ENCODE assay signal across 8 mouse cellular contexts in the genomic region with DNA sequence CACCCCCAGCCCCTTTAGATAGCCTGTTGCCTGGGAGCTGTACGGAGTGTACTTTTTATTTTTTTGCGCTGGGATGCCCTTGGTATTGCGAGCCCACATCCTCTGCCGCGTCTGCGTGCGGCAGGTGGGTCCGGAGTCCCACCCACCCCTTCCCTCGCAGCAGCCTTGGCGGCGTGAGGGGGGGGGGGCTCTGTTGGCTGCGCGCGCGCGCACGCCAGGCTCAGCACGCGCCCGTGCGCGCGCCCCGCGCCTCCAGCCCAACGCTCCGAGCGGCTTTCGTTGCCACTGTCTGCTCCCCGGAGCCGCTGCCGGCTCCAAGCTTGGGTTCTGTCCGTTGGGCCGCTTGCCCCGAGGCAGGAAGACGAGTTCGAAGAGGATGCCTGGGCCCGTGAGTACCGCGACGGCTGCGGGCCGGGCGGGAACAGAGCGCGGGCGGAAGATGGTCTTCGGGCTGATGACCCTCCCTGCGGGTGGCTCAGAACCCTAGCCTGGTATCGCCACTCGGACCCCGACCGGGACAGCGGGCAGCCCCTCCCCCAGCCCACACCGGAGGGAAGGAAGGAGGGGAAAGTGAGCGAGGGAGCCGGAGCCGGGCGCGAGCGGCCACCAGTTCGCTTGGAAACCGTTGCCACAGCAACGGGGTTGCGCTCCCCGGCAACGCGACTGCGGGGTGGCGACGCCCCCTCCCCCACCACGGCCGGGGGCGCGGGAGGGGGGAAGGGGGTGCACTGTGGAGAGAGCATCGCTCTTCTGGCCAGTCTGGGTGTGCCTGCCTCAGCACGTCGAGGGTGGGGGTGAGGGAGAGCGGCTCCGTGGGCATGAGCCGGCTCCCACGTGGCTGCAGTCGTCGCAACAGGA. TPM values are rescaled to one million over a fixed set of nuclear protein-coding genes. Genes with fewer than 3 reads are reported as not detected.
DNase-seq lines count a peak whose midpoint lies in the region; ATAC-seq and TF ChIP-seq lines count a peak whose summit lies in the region.

TSS of gene Prr7 (plus strand) at position 241 of the 858 bp plus-strand sequence.

- TF ChIP-seq EP300 in liver, postnatal 0 days (IDR thresholded peaks at IDR 0.05; ENCODE audit: low read depth): no peak

- H3K4me2 ChIP-seq in liver, postnatal 0 days (ENCODE audit: low read depth, low read length): peak within 1 kb of the TSS; percentile 84

- peak within 1 kb of the TSS; percentile 48 for H3K9ac ChIP-seq in liver, postnatal 0 days (replicated peaks)

- H3K27me3 ChIP-seq in liver, postnatal 0 days (ENCODE audit: insufficient read depth, low read length): peaks cover 27% of the 10 kb centered on the region

- no peaks in the 10 kb centered on the region for H3K9me3 ChIP-seq in liver, postnatal 0 days (ENCODE audit: low read length)

- DNase-seq in left cerebral cortex, adult 18-20 months (ENCODE audit: low spot score in 2 of 2): peak; percentile 62 to 77
- no peak for DNase-seq in left cerebral cortex, adult 11 months (ENCODE audit: low spot score)
- peak; percentile 67 for DNase-seq in cerebellum, adult 9-11 months
- peak; percentile 77 for DNase-seq in frontal cortex, postnatal 36 days (ENCODE audit: low spot score in 2 of 2)
- peak; percentile 68 to 78 for DNase-seq in kidney, postnatal 4 days
- peak; percentile 35 for DNase-seq in liver, postnatal 0 days
- peak; percentile 79 for DNase-seq in retina, embryonic 14.5 days (ENCODE audit: low spot score)
- no peak for DNase-seq in urinary bladder, postnatal 10 days (ENCODE audit: low spot score)

- peaks cover 18% of the 10 kb centered on the region for H3K4me1 ChIP-seq in liver, postnatal 0 days (ENCODE audit: insufficient read depth)

- H3K27ac ChIP-seq in liver, postnatal 0 days (ENCODE audit: low read depth): no peak within 1 kb of the TSS

- no peak for TF ChIP-seq CTCF in liver, postnatal 0 days (IDR thresholded peaks at IDR 0.05; ENCODE audit: low read depth)

- under 1% methylated on average over 76 of the region's 84 CpGs for WGBS in liver, postnatal 0 days (ENCODE audit: insufficient replicate concordance)

- H3K4me3 ChIP-seq in liver, postnatal 0 days (ENCODE audit: low read depth, low read length): peak within 1 kb of the TSS; percentile 50

- peaks cover 21% of the 10 kb centered on the region for H3K36me3 ChIP-seq in liver, postnatal 0 days (replicated peaks; ENCODE audit: insufficient read depth, low read length)

- peak; percentile 40; the same call in 1 of the 2 replicates for ATAC-seq in liver, postnatal 0 days

RNA-seq across cellular contexts. Expression of gene Prr7, which starts in this region (rescaled TPM):
- 10 to 100 TPM; 66.6 to 70.1 TPM for total RNA-seq in left cerebral cortex, adult 18-20 months (2021)
- polyA plus RNA-seq in liver, postnatal 0 days (2015; fragmentation: Nextera tagmentation; extraction: Ambion mirVana): not detected in 2 replicates

Comparison
In these comparisons a context has a peak if more than half of its experiments do, and no peak if none do; other contexts are left out.
1. DNase-seq: peak in left cerebral cortex, adult 18-20 months (2 of 2), cerebellum, adult 9-11 months (single experiment), frontal cortex, postnatal 36 days (2 of 2), kidney, postnatal 4 days (2 of 2) and retina, embryonic 14.5 days (single experiment); none in left cerebral cortex, adult 11 months (single experiment) and urinary bladder, postnatal 10 days (single experiment).
2. Peak in DNase-seq, ATAC-seq, H3K4me3 ChIP-seq, H3K9ac ChIP-seq and H3K4me2 ChIP-seq in liver, postnatal 0 days; RNA of the gene not detected or under 1 TPM.